Mouse (Mus musculus): ENCODE measurements around the gene Wdr41. TPM values are rescaled to one million over a fixed set of nuclear protein-coding genes. Genes with fewer than 3 reads are reported as not detected.

Gene Wdr41
- total RNA-seq, 2 experiments from 2014 or later, result 15.0 to 15.4 TPM

GRCm38 (mm10) chr13:95032127-95032831 is 56.1 kb downstream of the Wdr41 start:
- intact Hi-C loops (cut with DNase I), result no loop called here
- no peak for DNase-seq

GRCm38 (mm10) chr13:95032973-95033372 is 56.8 kb downstream of the Wdr41 start:
- intact Hi-C loops (cut with DNase I), result no loop called here
- no peak for DNase-seq

- intact Hi-C loops (cut with DNase I), result no loop called here
- no peak for DNase-seq
These were observed 58.0 kb downstream of the Wdr41 start for GRCm38 (mm10) chr13:95034094-95034493.

DNA sequence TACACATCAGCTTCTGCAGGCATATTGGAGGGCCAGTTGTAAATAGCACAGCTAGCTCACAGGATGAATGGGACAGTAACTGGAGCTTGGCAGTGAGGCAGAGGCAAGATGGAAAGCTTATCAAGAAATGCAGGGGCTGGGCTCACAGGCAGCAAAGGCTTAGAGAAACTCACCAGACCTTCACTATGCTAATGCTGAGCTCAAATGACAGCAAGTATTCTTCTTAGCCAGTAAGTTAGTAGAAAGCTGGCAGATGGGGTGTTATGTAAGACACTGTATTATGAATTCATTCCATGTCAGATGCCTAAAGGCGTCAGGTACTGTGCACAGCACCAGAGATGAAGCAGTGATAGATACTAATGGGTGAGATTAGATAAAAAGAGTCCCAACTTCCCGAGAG is 58.6 kb downstream of the Wdr41 start:
- DNase-seq, result no peak
- intact Hi-C loops (cut with DNase I), result no loop called here

GRCm38 (mm10) chr13:95038200-95038599 is 62.1 kb downstream of the Wdr41 start:
- no peak for DNase-seq
- intact Hi-C loops (cut with DNase I), result no loop called here

DNA sequence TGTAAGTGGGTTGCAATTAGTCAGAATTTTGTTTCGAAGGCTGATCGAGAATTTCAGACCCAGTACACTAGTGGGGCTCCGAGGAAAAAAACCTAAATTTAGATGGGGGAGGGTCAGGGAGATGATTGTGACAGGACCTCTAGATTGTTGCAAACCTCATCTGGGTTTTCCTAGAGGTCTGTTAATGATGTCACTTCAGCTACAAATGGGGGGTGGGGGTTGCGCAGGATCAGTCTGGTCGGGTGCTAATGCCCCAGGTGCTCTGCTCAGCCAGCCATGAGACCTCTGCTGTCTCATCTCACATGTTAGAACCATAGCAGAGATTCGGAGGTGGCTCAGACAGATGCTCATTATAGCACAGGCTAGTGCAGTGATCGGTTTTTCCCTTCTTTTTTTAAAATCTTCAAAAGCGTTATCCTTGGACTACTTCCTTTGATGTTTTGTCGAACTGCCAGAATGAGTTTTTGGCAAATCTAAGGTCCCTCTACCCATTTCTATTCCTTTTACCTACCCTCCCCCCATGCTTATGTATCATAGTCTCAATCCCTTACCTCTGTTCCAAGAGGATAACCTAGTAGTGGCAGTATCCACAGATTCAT is 64.1 kb downstream of the Wdr41 start:
- intact Hi-C loops (cut with DNase I), result no loop called here
- no peak for DNase-seq

DNA sequence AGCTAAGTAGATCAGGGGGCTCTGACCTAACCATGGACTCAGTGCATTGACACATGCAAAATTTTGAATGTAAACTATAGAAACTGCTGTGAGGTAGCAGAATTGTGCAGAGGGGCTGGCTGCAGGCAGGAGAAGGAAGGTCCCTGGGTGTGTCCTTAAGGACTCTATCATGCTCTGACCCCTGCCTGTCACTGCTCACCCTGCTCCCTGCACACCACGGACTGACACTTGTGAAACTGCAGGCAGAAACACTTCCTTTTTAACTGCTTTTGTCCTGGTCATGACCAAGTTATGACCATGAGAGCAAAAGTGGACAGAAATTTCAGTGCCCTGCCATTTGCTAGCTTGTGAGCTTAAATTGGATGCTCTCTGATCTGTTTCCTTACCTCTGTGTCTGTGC is 68.0 kb downstream of the Wdr41 start:
- intact Hi-C loops (cut with DNase I), result no loop called here
- DNase-seq, result no peak

DNA sequence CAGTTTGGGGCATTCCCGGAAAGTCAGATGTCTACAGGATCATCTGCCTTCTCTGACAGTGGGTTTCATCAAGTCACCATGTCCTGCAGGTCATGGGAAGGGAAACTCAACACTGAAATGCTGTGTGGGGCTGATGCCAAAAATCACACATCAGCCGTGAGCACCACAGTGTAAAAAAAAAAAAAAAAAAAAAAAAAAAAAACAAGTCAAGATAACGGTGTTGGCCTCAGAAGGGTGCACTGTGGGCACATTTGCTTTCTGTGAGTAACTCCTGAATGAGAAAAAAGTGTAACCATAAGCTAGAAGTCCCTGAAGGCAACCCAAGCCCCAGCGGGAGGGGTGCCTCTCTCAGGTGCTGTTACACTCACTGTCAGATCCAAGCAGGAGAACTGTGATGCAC is 74.3 kb downstream of the Wdr41 start:
- intact Hi-C loops (cut with DNase I), result no loop called here
- DNase-seq, result no peak

- intact Hi-C loops (cut with DNase I), result no loop called here
- no peak for DNase-seq
These were observed 76.3 kb downstream of the Wdr41 start for GRCm38 (mm10) chr13:95052421-95052820.

DNA sequence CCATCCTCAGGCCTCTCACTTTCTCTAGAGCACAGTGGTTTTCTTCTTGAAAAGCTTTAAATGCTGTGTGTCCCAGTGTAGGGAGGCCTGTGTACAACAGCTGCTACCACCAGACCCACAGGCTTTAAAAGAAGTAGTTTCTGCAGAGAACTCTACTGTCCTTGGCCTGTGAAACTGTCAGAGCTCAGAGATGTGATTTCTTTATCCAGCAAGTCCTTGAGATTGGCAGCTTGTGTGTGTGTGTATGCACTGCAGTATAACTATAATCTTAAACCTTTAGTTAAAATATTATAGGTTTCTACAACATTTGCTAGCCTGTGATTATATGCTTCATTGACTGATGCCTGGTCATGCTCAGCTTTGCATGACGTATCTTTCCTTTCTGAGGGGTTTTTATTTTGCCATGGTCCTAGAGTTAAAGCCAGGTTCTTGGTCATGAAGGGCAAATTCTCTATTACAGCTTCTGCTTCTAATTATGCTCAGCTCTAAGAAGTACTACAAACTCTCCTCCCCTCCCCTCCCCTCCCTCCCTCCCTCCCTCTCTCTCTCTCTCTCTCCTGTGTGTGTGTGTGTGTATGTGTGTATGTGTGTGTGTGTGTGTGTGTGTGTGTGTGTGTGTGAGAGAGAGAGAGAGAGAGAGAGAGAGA is 79.7 kb downstream of the Wdr41 start:
- intact Hi-C loops (cut with DNase I), result no loop called here
- DNase-seq, result no peak

GRCm38 (mm10) chr13:95056501-95057280 is 80.5 kb downstream of the Wdr41 start:
- intact Hi-C loops (cut with DNase I), result no loop called here
- DNase-seq, result no peak

- intact Hi-C loops (cut with DNase I), result no loop called here
These were observed 82.7 kb downstream of the Wdr41 start for GRCm38 (mm10) chr13:95058885-95059284.

DNA sequence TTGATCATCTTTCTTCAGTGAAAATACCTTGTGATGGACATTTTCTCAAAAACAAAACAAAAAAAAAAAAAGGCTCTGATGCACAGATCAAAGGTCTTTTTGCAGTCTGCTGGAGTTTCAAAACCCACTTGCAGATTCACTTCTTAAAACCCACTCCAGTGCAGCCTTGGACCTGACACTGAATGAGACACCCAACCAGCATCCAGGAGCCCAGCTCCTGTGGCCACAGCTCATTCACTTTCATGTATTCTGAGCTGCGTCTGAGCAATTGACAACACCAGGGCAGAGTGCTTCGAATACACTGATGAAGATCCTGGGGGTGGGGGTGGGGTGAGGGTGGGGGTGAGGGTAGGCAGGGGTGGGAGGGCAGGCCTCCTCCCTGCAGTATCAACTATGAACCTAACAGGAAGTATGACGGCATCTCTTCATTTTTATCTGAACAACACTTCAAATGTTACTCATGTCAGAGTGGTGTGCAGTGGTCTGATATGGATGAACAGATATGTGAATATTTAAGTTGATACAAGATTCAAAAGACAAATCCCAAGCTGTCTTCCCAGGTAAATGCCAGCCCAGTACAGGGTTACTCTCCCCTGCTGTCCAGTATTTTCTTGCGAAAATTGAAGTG is 87.4 kb downstream of the Wdr41 start:
- no peak for DNase-seq
- intact Hi-C loops (cut with DNase I), result no loop called here

More at GRCm38 (mm10) chr13:95058885-95059284, 82.7 kb downstream of the Wdr41 start:
- DNase-seq, result no peak

- intact Hi-C loops (cut with DNase I), result no loop called here
- no peak for DNase-seq
These were observed 91.7 kb downstream of the Wdr41 start for GRCm38 (mm10) chr13:95067854-95068253.

DNA sequence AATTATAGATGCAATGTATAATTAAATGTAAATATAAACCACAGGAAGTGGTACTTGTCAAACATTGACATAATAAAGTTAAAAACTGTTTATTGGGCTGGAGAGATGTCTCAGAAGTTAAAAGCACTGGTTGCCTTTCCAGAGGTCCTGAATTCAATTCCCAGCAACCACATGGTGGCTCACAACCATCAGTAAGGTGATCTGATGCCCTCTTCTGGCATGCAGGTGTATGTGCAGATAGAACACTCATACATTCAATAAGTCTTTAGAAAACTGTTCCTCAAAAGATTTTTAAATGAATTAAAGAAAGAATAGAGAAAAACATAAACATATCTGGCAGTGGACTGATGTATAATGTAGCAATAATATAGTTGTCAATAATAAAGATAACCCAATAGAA is 94.1 kb downstream of the Wdr41 start:
- intact Hi-C loops (cut with DNase I), result no loop called here
- no peak for DNase-seq

Other genes with a start within 250 kb of the Wdr41 start
- gene Tbca, start 187.4 kb upstream of the Wdr41 start, total RNA-seq (2021), result 10 to 100 TPM; 52.7 to 59.5 TPM
- not detected for gene Otp, start 100.7 kb upstream of the Wdr41 start, total RNA-seq (2021)